Mouse (Mus musculus): ENCODE results near the gene Tssk6.

DNA sequence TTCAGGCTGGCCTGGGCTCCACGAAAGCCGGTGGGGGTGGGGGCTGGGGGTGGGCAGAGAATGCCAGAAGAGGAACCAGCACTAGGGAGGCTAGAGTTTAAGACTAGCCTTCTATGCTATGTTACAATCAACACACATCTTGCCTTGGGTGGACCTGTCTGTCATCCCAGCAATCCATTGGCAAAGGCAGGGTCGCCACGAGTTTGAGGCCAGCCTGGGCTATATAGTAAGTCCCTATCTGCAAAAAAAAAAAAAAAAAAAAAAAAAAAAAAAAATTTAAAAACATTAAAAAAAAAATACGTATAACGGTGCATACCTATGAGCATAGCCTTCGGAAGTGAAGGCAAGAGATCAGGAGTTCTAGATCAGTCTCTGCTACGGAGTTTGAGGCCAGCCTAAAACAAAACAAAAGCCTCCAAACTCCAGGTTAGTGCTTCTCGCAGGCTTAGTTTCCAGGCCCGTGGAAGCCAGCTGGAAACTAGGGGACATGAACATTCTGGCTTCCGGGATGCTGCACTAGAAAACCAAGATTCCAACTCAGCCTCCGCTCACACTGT is 1.0 kb upstream of the Tssk6 start:
- TF ChIP-seq POLR2A (IDR thresholded peaks at IDR 0.05; ENCODE audit: insufficient read length, low read depth) (no peak), USF1 (IDR thresholded peaks at IDR 0.05; ENCODE audit: low read depth) (no peak), MYOG (IDR thresholded peaks at IDR 0.05; ENCODE audit: control insufficient read depth in 1 of 3, insufficient read depth in 1 of 3, insufficient read length in 2 of 3, low read depth in 2 of 3) (no peak), MAX (IDR thresholded peaks at IDR 0.05; ENCODE audit: low read depth) (no peak), TCF3 (IDR thresholded peaks at IDR 0.05; ENCODE audit: insufficient read length, low read depth) (no peak), TCF12 (IDR thresholded peaks at IDR 0.05; ENCODE audit: insufficient read depth, poor library complexity, severe bottlenecking) (no peak), E2F4 (IDR thresholded peaks at IDR 0.05; ENCODE audit: insufficient read depth) (no peak), MYOD1 (IDR thresholded peaks at IDR 0.05; ENCODE audit: control insufficient read depth in 1 of 3, insufficient read length in 2 of 3, low read depth in 2 of 3) (no peak), SRF (IDR thresholded peaks at IDR 0.05; ENCODE audit: control insufficient read depth, insufficient read length, low read depth) (no peak), POLR2AphosphoS2 (IDR thresholded peaks at IDR 0.05; ENCODE audit: insufficient read length, low read depth) (no peak), CEBPB (IDR thresholded peaks at IDR 0.05; ENCODE audit: insufficient read depth, poor library complexity, severe bottlenecking) (no peak), REST (IDR thresholded peaks at IDR 0.05; ENCODE audit: insufficient read depth, insufficient read length) (no peak)
